Mouse (Mus musculus): ENCODE results near the gene Trp53.
"Not testable (repeated sequence)": the region's sequence is repeated elsewhere in the genome, so short reads cannot be mapped to it uniquely, and the experiment has no call there.

Gene Trp53

DNA sequence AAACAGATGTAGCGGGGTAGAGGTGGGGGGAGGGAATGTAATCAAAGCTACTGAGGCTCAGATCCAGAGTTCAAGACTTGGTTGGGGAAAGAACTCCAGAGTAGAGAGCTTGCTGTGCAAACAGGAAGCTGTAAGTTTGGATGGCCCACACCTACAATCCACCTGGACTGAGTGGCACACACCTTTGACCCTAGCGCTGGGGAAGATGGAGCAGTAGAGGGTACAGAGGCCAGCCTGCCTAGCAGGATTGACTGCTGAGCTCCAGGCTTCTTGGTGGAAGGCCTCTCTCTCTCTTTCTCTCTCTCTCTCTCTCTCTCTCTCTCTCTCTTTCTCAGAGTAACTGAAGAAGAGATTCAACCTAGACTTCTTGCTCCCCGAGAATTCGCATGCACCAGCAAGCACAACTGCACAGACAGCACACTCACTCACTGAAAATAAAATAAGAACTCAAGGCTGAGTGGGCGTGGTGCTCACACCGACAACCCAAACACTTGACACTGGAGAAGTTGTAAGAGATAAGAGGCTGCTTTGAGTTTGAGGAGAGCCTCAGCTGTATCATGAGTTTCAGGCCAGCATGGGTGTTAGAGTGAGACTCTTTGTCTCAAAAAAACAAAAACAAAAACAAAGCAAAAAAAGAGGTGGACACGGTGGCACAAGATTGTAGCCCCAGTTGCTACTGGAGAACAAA lies 40.4 kb downstream of the Trp53 start:
- no peaks in the 10 kb centered on the region for H3K36me3 ChIP-seq (ENCODE audit: control insufficient read depth, insufficient read depth, low read length, poor library complexity, severe bottlenecking)
- DNase-seq (ENCODE audit: low read depth, low spot score), result no peak

DNA sequence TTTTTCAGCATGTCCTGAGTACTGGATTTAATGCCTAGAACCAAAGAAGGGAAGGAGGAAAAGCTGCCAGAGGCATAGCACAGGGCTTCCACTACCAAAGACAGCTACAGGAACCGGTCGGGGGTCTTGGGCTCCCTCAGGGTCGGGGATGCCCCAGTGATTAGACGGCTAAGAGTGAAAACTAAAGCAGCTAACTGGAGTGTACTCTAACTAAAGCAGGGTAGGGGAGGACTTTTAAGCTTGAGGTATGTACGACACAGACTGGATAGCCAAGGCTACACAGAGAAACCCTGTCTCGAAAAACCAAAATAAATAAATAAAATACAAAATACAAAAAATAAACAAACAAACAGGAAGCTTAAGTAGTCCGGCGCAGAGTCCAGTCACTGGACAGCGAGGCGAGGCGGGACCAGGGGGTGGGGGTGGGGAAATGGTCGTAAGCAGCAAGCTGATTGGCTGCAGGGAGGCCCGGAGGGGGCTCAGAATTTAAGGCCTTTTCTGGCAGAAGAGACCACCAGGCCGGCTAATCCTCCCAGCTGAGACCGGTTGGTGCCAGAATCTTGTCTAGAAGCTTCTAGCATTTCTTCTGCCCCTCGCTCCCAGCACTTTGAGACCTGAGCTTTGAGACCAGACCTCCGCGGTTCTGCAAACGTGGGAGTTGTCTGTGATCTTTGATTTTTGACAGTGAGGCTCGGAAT lies 41.6 kb downstream of the Trp53 start, which contains the start of gene Sat2:
Gene Sat2, plus strand, starts transcription at position 454 of the 698 bp plus-strand sequence.
- no peak for DNase-seq (ENCODE audit: low read depth, low spot score)
- Histone ChIP-seq H3K36me3 (ENCODE audit: control insufficient read depth, insufficient read depth, low read length, poor library complexity, severe bottlenecking) (no peaks in the 10 kb centered on the region), H3K27me3 (ENCODE audit: control insufficient read depth, insufficient read depth, low read length, poor library complexity, severe bottlenecking) (no peaks in the 10 kb centered on the region)

More for the DNA sequence above, 40.4 kb downstream of the Trp53 start:
- H3K27me3 ChIP-seq (ENCODE audit: control insufficient read depth, insufficient read depth, low read length, poor library complexity, severe bottlenecking), result no peaks in the 10 kb centered on the region

DNA sequence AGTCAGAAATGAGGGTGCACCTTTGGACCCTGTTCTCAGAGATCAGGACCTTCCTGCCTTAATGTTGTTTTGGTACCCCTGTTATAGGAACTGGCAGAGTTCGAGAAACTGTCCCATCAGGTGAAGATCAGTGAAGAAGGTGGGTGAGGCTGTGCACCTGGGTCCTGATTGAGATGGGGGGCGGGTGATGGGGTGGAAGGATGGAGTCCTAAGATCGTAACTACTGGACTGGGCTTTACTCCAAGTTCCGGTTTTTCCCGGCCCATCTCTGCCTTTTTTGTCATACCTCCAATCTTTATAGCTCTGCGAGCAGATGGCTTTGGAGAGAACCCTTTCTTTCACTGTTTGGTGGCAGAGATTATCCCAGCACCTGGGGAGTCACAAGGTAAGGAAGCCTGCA lies 42.2 kb downstream of the Trp53 start:
- H3K27me3 ChIP-seq (ENCODE audit: control insufficient read depth, insufficient read depth, low read length, poor library complexity, severe bottlenecking), result no peaks in the 10 kb centered on the region
- DNase-seq (ENCODE audit: low read depth, low spot score), result no peak
- H3K36me3 ChIP-seq (ENCODE audit: control insufficient read depth, insufficient read depth, low read length, poor library complexity, severe bottlenecking), result no peaks in the 10 kb centered on the region

DNA sequence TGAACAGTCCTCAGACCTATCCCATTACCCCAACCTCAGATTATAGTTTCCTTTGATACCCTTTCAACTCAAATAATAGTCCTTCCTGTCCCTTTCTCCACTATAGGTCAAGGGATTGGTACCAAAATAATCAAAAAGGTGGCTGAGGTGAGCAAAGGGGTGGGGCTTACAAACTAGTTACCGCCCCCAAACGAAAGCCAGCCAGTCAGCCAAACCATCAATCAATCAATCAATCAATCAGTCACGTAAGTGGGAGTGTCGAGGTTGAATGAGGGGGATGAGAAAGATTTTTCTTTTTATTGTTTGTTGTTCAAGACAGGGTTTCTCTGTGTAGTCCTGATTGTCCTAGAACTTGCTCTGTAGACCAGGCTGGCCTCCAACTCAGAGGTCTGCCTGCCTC lies 42.8 kb downstream of the Trp53 start:
- Histone ChIP-seq H3K36me3 (ENCODE audit: control insufficient read depth, insufficient read depth, low read length, poor library complexity, severe bottlenecking) (no peaks in the 10 kb centered on the region), H3K27me3 (ENCODE audit: control insufficient read depth, insufficient read depth, low read length, poor library complexity, severe bottlenecking) (no peaks in the 10 kb centered on the region)
- no peak for DNase-seq (ENCODE audit: low read depth, low spot score)

DNA sequence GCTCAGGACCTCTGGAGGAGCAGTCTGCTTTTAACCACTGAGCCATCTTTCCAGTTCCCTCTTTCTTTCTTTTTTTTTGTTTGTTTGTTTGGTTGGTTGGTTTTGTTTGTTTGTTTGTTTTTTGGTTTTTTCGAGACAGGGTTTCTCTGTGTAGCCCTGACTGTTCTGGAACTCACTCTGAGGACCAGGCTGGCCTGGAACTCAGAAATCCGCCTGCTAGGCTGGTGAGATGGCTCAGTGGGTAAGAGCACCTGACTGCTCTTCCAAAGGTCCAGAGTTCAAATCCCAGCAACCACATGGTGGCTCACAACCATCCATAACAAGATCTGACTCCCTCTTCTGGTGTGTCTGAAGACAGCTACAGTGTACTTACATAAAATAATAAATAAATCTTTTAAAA lies 44.2 kb downstream of the Trp53 start:
- not testable (repeated sequence) for H3K36me3 ChIP-seq (ENCODE audit: control insufficient read depth, insufficient read depth, low read length, poor library complexity, severe bottlenecking); DNase-seq (ENCODE audit: low read depth, low spot score); H3K27me3 ChIP-seq (ENCODE audit: control insufficient read depth, insufficient read depth, low read length, poor library complexity, severe bottlenecking)

DNA sequence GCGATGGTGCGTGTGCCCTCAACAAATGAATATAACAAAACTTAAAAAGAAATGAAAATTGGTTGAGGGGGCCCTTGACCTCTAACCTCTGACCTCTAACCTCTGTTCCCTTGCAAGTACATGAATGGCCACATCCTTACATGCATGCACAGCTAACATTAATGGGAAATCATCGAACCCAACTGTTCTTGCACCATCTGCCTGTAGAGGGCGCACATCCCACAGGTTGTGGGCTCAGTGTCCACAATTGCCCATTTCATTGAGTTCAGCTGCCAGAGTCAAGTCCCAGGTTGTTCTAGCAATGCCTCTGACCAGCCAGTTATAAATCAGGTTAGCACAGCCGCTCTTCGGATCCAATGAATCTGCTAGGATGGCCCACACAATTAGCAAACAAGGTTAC lies 48.1 kb downstream of the Trp53 start:
- peak; percentile 88 for DNase-seq (ENCODE audit: low read depth, low spot score)
- H3K27me3 ChIP-seq (ENCODE audit: control insufficient read depth, insufficient read depth, low read length, poor library complexity, severe bottlenecking), result no peaks in the 10 kb centered on the region
- no peaks in the 10 kb centered on the region for H3K36me3 ChIP-seq (ENCODE audit: control insufficient read depth, insufficient read depth, low read length, poor library complexity, severe bottlenecking)

DNA sequence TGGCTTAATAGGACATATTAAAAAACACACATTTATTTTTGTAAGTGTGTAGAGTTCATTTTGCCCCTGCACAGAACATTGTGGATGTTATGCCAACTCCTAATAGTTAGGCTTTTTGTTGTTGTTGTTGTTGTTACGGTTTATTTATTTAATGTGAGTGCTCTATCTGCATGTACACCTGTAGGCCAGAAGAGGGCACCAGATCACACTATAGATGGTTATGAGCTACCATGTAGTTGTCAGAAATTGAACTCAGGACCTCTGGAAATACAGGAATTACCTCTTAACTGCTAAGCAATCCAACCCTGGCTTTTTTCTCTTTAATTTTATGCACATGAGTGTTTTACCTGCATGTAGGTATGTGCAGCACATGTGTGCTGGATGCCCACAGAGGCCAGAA lies 49.6 kb downstream of the Trp53 start:
- H3K27me3 ChIP-seq (ENCODE audit: control insufficient read depth, insufficient read depth, low read length, poor library complexity, severe bottlenecking), result no peaks in the 10 kb centered on the region
- DNase-seq (ENCODE audit: low read depth, low spot score), result peak; percentile 71
- no peaks in the 10 kb centered on the region for H3K36me3 ChIP-seq (ENCODE audit: control insufficient read depth, insufficient read depth, low read length, poor library complexity, severe bottlenecking)

DNA sequence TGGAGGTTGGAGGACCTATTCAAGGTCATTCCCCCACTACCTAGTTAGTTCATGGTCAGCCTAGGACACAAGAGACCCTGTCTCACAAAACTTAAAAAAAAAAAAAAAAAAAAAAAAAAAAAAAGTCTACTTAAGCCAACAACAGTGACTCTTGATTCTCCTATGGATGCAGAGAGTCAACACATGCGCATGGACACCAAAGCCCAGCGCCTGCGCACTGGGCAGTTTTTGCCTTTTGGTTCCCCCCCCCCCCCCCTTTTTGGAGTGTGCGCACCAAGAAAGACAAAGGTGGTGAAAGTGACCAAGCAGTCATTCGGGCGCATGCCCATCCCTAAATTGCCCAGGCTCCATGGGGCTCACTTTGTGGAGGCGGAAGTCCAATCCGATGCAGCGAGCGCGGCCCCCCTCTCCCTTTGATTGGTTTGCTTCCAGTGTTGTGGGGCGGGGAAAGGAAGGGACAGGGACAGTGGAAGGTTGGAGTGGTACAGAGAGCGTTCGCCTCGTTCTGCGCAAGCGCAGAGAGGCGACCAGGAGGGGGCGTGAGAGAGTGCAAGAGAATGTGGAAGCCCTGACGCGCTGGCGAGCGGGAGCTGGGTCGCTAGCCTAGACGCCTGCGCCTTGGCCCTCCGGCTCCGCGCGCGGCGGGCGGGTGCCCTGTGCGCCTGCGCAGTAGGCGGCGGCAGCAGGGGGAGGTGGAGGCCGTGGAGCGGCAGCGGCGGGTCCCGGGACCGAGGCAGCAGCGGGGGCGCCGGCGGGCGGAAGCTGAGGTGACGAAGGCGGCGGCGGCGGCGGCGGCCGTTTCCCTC lies 52.3 kb downstream of the Trp53 start, which contains the start of gene Fxr2:
Gene Fxr2, plus strand, starts transcription at position 707 of the 806 bp plus-strand sequence.
- DNase-seq (ENCODE audit: low read depth, low spot score), result peak; percentile 99
- no peaks in the 10 kb centered on the region for H3K27me3 ChIP-seq (ENCODE audit: control insufficient read depth, insufficient read depth, low read length, poor library complexity, severe bottlenecking)

DNA sequence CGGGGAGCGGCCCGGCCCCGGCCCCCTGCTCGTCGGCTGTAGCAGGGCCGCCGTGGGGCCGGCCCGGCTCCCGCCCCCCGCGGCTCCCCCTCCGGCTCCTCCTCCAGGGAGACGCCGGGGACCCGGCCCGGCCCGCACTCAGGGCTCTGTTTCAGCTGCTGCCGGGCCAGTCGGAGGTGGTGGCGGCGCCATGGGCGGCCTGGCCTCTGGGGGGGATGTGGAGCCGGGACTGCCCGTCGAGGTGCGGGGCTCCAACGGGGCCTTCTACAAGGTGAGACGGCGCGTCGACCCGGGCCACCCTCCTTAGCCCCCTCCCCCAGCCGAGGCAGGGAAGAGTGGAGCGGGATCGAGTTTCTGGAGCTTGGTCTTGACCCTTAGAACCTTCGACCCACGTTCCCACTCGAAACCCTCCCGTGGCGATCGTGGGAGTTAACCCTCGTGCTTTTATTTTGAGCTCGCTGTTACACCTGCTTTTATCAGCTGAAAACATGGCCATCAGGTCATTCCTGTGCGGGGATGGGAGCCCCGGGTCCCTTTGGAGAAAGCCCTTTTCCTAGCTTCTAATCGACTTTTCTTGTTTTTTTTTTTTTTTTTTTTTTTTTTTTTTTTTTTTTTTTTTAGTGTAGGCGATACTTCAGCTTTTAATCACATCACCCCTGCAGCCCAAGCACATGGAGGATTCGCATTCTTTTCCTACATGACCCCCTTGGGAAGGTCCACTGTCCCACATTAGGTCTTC lies 53.1 kb downstream of the Trp53 start:
- no peak for DNase-seq (ENCODE audit: low read depth, low spot score)
- Histone ChIP-seq H3K36me3 (ENCODE audit: control insufficient read depth, insufficient read depth, low read length, poor library complexity, severe bottlenecking) (0 out of 2 replicates have a peak, but pooled peaks cover 1% of the 10 kb centered on the region), H3K27me3 (ENCODE audit: control insufficient read depth, insufficient read depth, low read length, poor library complexity, severe bottlenecking) (no peaks in the 10 kb centered on the region)

More for the DNA sequence above, 52.3 kb downstream of the Trp53 start, which contains the start of gene Fxr2:
- 0 out of 2 replicates have a peak, but pooled peaks cover 1% of the 10 kb centered on the region for H3K36me3 ChIP-seq (ENCODE audit: control insufficient read depth, insufficient read depth, low read length, poor library complexity, severe bottlenecking)

DNA sequence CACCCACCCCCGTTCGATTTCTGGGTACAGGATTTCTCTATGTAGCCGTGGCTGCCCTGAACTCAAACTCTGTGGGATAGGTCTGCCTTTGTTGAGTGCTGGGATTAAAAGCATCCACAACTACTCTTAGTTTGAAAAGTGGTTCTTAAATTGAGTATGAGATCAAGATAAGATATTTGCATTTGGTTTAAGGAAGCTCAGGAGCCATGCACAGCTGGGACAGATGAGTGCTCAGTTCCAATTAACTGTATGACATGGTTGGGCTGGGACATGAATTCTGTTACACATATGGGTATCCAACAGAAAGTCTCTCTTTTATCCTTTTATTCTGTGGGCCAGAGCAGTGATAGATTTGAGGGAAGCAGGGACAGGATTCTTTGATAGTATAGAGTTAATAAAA lies 55.3 kb downstream of the Trp53 start:
- DNase-seq (ENCODE audit: low read depth, low spot score), result no peak
- H3K27me3 ChIP-seq (ENCODE audit: control insufficient read depth, insufficient read depth, low read length, poor library complexity, severe bottlenecking), result no peaks in the 10 kb centered on the region
- peaks cover 8% of the 10 kb centered on the region; the same call in 1 of the 2 replicates for H3K36me3 ChIP-seq (ENCODE audit: control insufficient read depth, insufficient read depth, low read length, poor library complexity, severe bottlenecking)

Measured in splenic B cell, adult 2 months (primary cell).